Mouse (Mus musculus): Measurements from ENCODE around the gene Gpd2. TPM values are rescaled to one million over a fixed set of nuclear protein-coding genes. Genes with fewer than 3 reads are reported as not detected.

The Gpd2 gene
- polyA plus RNA-seq, 1 experiment from 2014 or later = 17.2 TPM

DNA sequence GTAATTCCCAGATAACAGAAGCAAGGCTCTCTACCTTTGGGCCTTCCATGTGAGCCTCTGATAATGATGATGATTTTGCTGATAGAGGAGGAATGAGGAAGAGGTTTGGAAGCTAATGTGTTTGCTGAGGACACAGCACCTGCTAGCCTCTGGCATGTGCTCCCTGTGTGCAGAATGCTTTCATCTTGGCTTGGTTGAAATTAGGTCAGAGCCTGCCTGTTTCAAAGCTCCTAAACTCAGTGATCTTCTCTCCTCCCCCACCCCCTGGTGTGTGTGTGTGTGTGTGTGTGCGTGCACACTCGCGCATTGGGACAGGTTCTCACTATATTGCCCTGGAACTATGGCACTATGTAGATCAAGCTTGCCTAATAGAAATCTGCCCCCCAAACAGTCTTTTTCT, 10.0 kb upstream of the Gpd2 start:
- Histone ChIP-seq H3K4me1 (ENCODE audit: insufficient read depth, low read length) (no peaks in the 10 kb centered on the region), H3K27ac (ENCODE audit: low read length) (no peak overlapping the region), H3K4me2 (replicated peaks; ENCODE audit: low read depth, low read length) (no peak overlapping the region), H3K9me3 (ENCODE audit: low read length) (no peaks in the 10 kb centered on the region), H3K27me3 (ENCODE audit: insufficient read depth, low read length) (no peaks in the 10 kb centered on the region), H3K4me3 (ENCODE audit: low read length) (no peak overlapping the region), H3K36me3 (ENCODE audit: insufficient read depth, low read length) (no peaks in the 10 kb centered on the region), H3K9ac (replicated peaks; ENCODE audit: low read length) (no peak overlapping the region)
- no peak for ATAC-seq (ENCODE audit: low FRiP score, low TSS enrichment)
- 86% methylated on average over 3 of the region's 3 CpGs for WGBS

DNA sequence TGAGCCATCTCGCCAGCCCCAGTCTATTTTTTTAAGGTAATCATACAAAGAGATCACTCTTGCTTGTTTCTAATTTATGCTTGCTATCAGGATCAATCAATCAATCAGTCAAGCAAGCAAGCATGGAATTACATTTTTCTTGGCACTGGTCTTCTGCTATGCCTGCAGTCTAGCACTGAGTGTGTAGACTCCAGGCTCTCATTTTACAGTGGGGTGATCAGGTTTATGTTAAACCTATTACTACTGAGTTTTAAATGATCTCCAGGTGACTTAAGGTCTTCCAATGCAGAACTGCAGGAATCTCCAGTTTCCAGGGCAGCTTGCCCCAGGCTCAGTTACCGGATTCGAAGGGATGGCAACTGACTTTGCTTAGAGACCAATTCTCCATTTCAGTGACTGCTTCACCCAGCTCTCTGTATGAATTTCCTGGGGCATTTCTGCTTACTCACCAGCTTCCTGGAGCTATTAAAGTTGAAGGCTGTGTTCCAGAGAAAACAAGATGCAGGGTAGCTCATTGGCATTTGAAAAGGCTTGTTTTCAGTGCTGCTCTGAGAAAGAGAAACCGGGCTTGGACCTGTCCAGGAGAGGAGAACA, 7.7 kb upstream of the Gpd2 start:
- H3K4me2 ChIP-seq (replicated peaks; ENCODE audit: low read depth, low read length) = no peak overlapping the region
- no peaks in the 10 kb centered on the region for H3K36me3 ChIP-seq (ENCODE audit: insufficient read depth, low read length)
- 33% methylated on average over 4 of the region's 4 CpGs for WGBS
- no peaks in the 10 kb centered on the region for H3K27me3 ChIP-seq (ENCODE audit: insufficient read depth, low read length)
- no peaks in the 10 kb centered on the region for H3K9me3 ChIP-seq (ENCODE audit: low read length)
- H3K27ac ChIP-seq (ENCODE audit: low read length) = no peak overlapping the region
- H3K4me3 ChIP-seq (ENCODE audit: low read length) = no peak overlapping the region
- no peak overlapping the region for H3K9ac ChIP-seq (replicated peaks; ENCODE audit: low read length)
- no peaks in the 10 kb centered on the region for H3K4me1 ChIP-seq (ENCODE audit: insufficient read depth, low read length)
- ATAC-seq (ENCODE audit: low FRiP score, low TSS enrichment) = peak; percentile 57; the same call in 1 of the 2 replicates

DNA sequence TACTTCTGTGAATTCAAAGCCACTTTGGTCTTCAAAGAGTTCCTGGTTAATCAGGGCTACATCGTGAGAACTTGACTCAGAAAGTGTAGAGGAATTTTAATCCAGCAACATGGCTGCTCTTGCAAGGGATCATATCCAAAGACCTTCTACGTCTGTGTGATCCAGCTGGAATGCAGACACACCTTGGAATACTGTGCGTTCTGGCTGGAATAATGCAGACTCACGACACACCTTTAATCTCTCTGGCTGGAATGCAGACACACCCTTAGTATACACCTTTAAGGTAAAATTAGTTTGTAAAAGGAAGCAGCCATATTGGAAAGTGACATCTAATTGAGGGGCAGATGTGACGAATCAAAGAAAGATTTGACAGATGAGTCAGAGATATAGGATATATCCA, 6.0 kb upstream of the Gpd2 start:
- no peak overlapping the region for H3K9ac ChIP-seq (replicated peaks; ENCODE audit: low read length)
- H3K9me3 ChIP-seq (ENCODE audit: low read length) = no peaks in the 10 kb centered on the region
- H3K4me3 ChIP-seq (ENCODE audit: low read length) = no peak overlapping the region
- H3K4me2 ChIP-seq (replicated peaks; ENCODE audit: low read depth, low read length) = no peak overlapping the region
- H3K36me3 ChIP-seq (ENCODE audit: insufficient read depth, low read length) = no peaks in the 10 kb centered on the region
- no peaks in the 10 kb centered on the region for H3K4me1 ChIP-seq (ENCODE audit: insufficient read depth, low read length)
- whole genome bisulfite sequencing = 77% methylated on average over 5 of the region's 5 CpGs
- H3K27ac ChIP-seq (ENCODE audit: low read length) = no peak overlapping the region
- no peaks in the 10 kb centered on the region for H3K27me3 ChIP-seq (ENCODE audit: insufficient read depth, low read length)
- ATAC-seq (ENCODE audit: low FRiP score, low TSS enrichment) = no peak

DNA sequence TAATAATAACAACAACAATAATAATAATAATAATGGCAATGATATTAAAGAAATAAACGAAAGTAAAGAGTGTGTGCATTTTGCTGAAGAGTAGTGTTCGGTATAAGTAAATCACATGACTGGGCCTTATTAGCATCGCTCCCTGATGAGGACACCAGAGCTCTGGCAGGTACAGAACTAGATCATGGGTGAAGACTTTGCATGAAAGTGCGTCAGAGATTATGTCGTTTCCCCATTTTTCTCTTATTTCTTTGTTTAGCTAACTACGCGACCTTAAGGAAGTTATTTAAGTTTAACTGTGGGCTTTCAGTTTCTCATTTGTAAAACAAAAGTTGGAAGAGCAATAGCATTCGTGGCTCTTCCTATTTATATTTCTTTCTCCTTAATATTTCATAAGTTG, 5.1 kb upstream of the Gpd2 start:
- ATAC-seq (ENCODE audit: low FRiP score, low TSS enrichment) = no peak
- Histone ChIP-seq H3K4me2 (replicated peaks; ENCODE audit: low read depth, low read length) (no peak overlapping the region), H3K9ac (replicated peaks; ENCODE audit: low read length) (no peak overlapping the region), H3K36me3 (ENCODE audit: insufficient read depth, low read length) (no peaks in the 10 kb centered on the region), H3K9me3 (ENCODE audit: low read length) (no peaks in the 10 kb centered on the region), H3K4me1 (ENCODE audit: insufficient read depth, low read length) (0 out of 2 replicates have a peak, but pooled peaks cover 1% of the 10 kb centered on the region), H3K27ac (ENCODE audit: low read length) (no peak overlapping the region), H3K27me3 (ENCODE audit: insufficient read depth, low read length) (no peaks in the 10 kb centered on the region), H3K4me3 (ENCODE audit: low read length) (no peak overlapping the region)
- WGBS = 90% methylated on average over 8 of the region's 8 CpGs

DNA sequence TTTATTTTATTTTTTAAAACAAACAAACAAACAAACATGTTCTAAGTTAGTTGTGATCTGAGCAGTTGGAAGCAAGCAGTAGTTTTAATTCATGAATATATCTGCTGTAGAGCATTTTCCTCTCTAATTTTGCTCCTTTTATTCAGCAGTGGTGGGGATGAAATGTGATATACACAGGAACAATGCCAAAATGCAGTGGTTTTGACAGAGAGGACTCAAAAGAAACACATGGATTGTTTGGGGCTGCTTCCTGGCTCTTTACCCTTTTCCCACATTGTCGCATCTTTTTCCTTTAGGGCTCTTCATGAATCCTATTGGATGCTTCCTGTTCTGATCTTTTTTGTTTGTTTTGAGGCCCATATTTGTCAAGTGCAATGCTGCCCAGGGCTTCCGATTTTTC, 1.2 kb upstream of the Gpd2 start:
- Histone ChIP-seq H3K4me2 (replicated peaks; ENCODE audit: low read depth, low read length) (no peak overlapping the region), H3K9me3 (ENCODE audit: low read length) (no peaks in the 10 kb centered on the region), H3K27me3 (ENCODE audit: insufficient read depth, low read length) (no peaks in the 10 kb centered on the region), H3K27ac (ENCODE audit: low read length) (no peak overlapping the region), H3K36me3 (ENCODE audit: insufficient read depth, low read length) (no peaks in the 10 kb centered on the region), H3K9ac (replicated peaks; ENCODE audit: low read length) (no peak overlapping the region), H3K4me1 (ENCODE audit: insufficient read depth, low read length) (0 out of 2 replicates have a peak, but pooled peaks cover 10% of the 10 kb centered on the region), H3K4me3 (ENCODE audit: low read length) (no peak overlapping the region)
- 78% methylated on average over 2 of the region's 2 CpGs for WGBS
- ATAC-seq (ENCODE audit: low FRiP score, low TSS enrichment) = no peak

DNA sequence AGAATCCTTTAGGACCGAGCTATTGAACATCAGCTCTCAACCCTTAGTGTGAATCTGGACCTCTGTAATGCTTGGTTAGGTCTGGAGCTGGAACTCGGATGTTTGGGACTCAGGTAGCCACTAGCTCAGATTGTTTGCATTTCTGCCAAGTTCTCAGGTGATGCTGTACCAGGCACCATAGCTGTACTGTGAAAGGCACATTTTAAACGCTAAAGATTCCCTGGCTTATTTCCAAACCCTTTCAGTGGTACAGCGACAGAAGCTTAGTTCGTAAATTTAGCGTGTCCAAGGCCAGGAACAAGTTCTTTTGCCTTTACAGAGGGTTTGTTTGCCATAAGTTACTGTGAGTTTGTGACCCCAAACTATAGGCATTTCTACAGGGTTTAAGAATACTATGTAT, 409 bp upstream of the Gpd2 start:
- H3K4me1 ChIP-seq (ENCODE audit: insufficient read depth, low read length) = 0 out of 2 replicates have a peak, but pooled peaks cover 10% of the 10 kb centered on the region
- no peaks in the 10 kb centered on the region for H3K36me3 ChIP-seq (ENCODE audit: insufficient read depth, low read length)
- H3K27ac ChIP-seq (ENCODE audit: low read length) = no peak overlapping the region
- no peak overlapping the region; the same call in 1 of the 2 replicates for H3K4me3 ChIP-seq (ENCODE audit: low read length)
- H3K27me3 ChIP-seq (ENCODE audit: insufficient read depth, low read length) = no peaks in the 10 kb centered on the region
- H3K4me2 ChIP-seq (replicated peaks; ENCODE audit: low read depth, low read length) = peak overlapping the region; percentile 75
- ATAC-seq (ENCODE audit: low FRiP score, low TSS enrichment) = no peak
- 39% methylated on average over 6 of the region's 6 CpGs for WGBS
- H3K9me3 ChIP-seq (ENCODE audit: low read length) = no peaks in the 10 kb centered on the region
- peak overlapping the region; percentile 79 for H3K9ac ChIP-seq (replicated peaks; ENCODE audit: low read length)

DNA sequence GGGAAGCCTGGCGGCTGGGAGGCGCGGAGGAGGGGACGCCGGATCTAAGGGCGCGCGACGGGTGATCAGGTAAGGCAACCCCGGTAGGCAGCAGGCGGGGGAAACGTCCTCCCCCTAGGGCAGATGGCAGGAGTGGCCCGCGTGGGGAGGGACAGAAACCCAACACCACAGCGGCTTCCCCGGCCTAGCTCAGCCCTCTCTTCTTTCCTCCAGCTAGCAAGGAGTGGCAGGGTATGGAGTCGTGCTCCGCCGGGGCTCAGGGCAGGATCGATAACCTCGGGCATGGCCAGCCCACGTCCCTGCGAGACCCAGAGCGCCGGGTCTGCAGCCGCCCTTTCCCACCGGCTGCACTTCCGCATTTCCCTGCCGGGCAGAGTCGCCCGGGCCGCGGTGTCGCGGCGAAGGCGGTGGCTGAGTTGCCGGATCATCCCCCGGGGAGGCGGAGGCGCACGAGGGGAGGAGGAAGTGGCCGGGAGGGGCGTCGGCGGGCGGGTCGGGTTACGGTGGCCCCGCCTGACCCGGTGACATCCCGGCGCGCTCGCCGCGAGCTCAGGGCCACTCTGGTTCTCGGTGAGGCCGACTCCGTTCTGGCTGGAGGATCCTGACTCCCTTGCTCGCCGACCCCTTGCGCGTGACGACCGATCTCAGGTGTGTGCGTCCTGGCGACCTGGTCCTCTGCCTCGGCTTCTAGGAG, 632 bp downstream of the Gpd2 start:
- H3K27me3 ChIP-seq (ENCODE audit: insufficient read depth, low read length) = no peaks in the 10 kb centered on the region
- H3K4me2 ChIP-seq (replicated peaks; ENCODE audit: low read depth, low read length) = peak overlapping the region; percentile 75
- H3K9me3 ChIP-seq (ENCODE audit: low read length) = no peaks in the 10 kb centered on the region
- 0% methylated on average over 61 of the region's 69 CpGs for WGBS
- peak overlapping the region; percentile 77 for H3K27ac ChIP-seq (ENCODE audit: low read length)
- no peaks in the 10 kb centered on the region for H3K36me3 ChIP-seq (ENCODE audit: insufficient read depth, low read length)
- 0 out of 2 replicates have a peak, but pooled peaks cover 10% of the 10 kb centered on the region for H3K4me1 ChIP-seq (ENCODE audit: insufficient read depth, low read length)
- H3K4me3 ChIP-seq (ENCODE audit: low read length) = peak overlapping the region; percentile 80
- H3K9ac ChIP-seq (replicated peaks; ENCODE audit: low read length) = peak overlapping the region; percentile 79
- peak; percentile 92 for ATAC-seq (ENCODE audit: low FRiP score, low TSS enrichment)

DNA sequence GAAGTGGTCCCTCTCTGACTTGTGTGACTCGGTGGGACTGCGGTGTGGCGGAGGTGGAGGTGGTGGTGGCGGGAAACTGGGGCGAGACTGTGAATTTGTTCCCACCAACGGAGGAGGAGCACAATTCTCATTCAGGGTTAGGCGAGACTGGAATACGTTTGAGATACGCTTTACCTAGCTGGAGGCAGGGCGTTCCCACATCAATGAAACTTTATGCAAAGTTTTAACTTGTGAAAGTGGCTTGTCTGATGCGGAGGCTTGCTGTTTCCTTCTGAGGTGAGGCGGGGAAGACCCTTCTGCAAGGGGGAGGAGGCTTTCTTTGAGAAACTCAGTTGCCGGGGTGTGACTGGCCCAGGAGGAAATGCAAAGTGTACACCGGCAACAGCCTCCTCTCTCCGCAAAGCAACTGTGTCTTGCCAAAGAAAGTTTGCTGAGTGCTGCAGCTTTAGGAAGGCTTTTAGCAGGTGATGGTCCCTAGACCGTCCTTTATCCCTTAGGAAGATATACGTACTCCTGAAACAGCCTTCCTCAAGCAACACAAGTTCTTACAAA, 1.3 kb downstream of the Gpd2 start:
- Histone ChIP-seq H3K9ac (replicated peaks; ENCODE audit: low read length) (peak overlapping the region; percentile 79), H3K4me1 (ENCODE audit: insufficient read depth, low read length) (0 out of 2 replicates have a peak, but pooled peaks cover 10% of the 10 kb centered on the region), H3K4me3 (ENCODE audit: low read length) (peak overlapping the region; percentile 80), H3K27me3 (ENCODE audit: insufficient read depth, low read length) (no peaks in the 10 kb centered on the region), H3K4me2 (replicated peaks; ENCODE audit: low read depth, low read length) (peak overlapping the region; percentile 75), H3K9me3 (ENCODE audit: low read length) (no peaks in the 10 kb centered on the region), H3K27ac (ENCODE audit: low read length) (peak overlapping the region; percentile 77), H3K36me3 (ENCODE audit: insufficient read depth, low read length) (no peaks in the 10 kb centered on the region)
- ATAC-seq (ENCODE audit: low FRiP score, low TSS enrichment) = no peak; the same call in 1 of the 2 replicates
- 3% methylated on average over 17 of the region's 17 CpGs for WGBS

DNA sequence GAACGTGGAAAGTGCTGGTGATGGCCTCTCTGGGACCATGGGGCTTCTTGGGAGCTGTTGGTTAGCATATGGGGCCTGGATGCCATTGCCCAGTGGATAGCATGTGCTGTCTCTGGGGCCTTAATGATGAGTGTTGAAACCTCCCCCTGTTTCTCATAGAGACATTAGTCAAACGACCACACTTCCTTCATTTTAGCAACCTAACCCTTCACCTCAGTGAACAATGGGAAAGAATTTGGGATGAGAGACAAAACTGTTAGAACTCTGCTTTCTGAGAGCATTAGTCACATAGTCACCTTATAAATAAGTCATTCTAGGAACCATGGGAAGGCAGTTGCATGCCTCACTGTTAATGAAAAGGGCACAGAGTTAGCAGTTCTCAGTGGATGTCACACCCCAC, 1.9 kb downstream of the Gpd2 start:
- Histone ChIP-seq H3K27ac (ENCODE audit: low read length) (no peak overlapping the region), H3K4me3 (ENCODE audit: low read length) (no peak overlapping the region), H3K36me3 (ENCODE audit: insufficient read depth, low read length) (no peaks in the 10 kb centered on the region), H3K9ac (replicated peaks; ENCODE audit: low read length) (no peak overlapping the region), H3K27me3 (ENCODE audit: insufficient read depth, low read length) (no peaks in the 10 kb centered on the region), H3K4me1 (ENCODE audit: insufficient read depth, low read length) (0 out of 2 replicates have a peak, but pooled peaks cover 10% of the 10 kb centered on the region), H3K4me2 (replicated peaks; ENCODE audit: low read depth, low read length) (peak overlapping the region; percentile 75; the same call in 1 of the 2 replicates), H3K9me3 (ENCODE audit: low read length) (no peaks in the 10 kb centered on the region)
- 17% methylated on average over 2 of the region's 2 CpGs for WGBS
- no peak for ATAC-seq (ENCODE audit: low FRiP score, low TSS enrichment)

DNA sequence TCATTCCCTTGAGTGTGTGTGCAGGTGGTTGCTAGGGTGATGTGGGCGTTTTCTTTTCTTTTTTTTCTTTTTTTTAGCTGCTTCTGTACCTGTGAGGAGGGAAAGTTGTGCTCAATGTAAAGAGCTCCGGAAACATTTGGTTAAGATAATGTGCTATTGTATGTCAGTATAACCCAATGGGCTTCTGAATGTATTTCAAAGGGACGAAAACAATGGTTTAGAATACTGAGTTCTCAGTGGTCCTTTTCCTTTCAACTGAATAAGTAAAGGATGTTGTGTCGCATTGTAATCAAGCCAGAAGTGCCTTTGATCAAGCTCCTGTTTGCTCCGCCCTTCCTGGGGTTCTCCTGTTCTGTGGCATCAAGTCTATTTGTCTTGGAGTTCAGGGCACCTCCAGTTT, 6.6 kb downstream of the Gpd2 start:
- H3K4me3 ChIP-seq (ENCODE audit: low read length) = no peak overlapping the region
- no peak overlapping the region for H3K9ac ChIP-seq (replicated peaks; ENCODE audit: low read length)
- H3K4me1 ChIP-seq (ENCODE audit: insufficient read depth, low read length) = 0 out of 2 replicates have a peak, but pooled peaks cover 4% of the 10 kb centered on the region
- H3K27ac ChIP-seq (ENCODE audit: low read length) = no peak overlapping the region
- 61% methylated on average over 5 of the region's 5 CpGs for WGBS
- ATAC-seq (ENCODE audit: low FRiP score, low TSS enrichment) = no peak
- H3K27me3 ChIP-seq (ENCODE audit: insufficient read depth, low read length) = no peaks in the 10 kb centered on the region
- H3K36me3 ChIP-seq (ENCODE audit: insufficient read depth, low read length) = no peaks in the 10 kb centered on the region
- H3K4me2 ChIP-seq (replicated peaks; ENCODE audit: low read depth, low read length) = no peak overlapping the region
- H3K9me3 ChIP-seq (ENCODE audit: low read length) = no peaks in the 10 kb centered on the region

Data from kidney, embryonic 16.5 days (tissue).